Mouse (Mus musculus) forebrain, embryonic 12.5 days (tissue): ENCODE results near the gene Rbpjl. TPM values are rescaled to one million over a fixed set of nuclear protein-coding genes. Genes with fewer than 3 reads are reported as not detected.

ENCODE experiments used
- ATAC-seq: fragments of 200-750 bp; cut with Nextera tagmentation; 2 replicates; pipeline ENCODE4 v1.8.0; 2017; ENCODE audit warnings: moderate TSS enrichment; ENCODE audit not compliant: low FRiP score
- H3K27ac ChIP-seq: fragments of 300-500 bp; sonication (generic); 2 replicates; pipeline ENCODE4 v1.5.1; 2016; ENCODE audit warnings: mild to moderate bottlenecking
- H3K27me3 ChIP-seq: fragments of 300-500 bp; sonication (generic); 2 replicates; pipeline ENCODE4 v1.6.1; 2016; ENCODE audit warnings: mild to moderate bottlenecking
- H3K36me3 ChIP-seq: fragments of 300-500 bp; sonication (generic); replicated peaks from 2 replicates; pipeline ENCODE4 v1.6.1; 2016; ENCODE audit warnings: mild to moderate bottlenecking
- H3K4me1 ChIP-seq: fragments of 300-500 bp; sonication (generic); 2 replicates; pipeline ENCODE4 v1.6.1; 2016
- H3K4me2 ChIP-seq: fragments of 300-500 bp; sonication (generic); 2 replicates; pipeline ENCODE4 v1.6.1; 2016; ENCODE audit warnings: mild to moderate bottlenecking, moderate library complexity
- H3K4me3 ChIP-seq: fragments of 300-500 bp; sonication (generic); replicated peaks from 2 replicates; pipeline ENCODE4 v1.5.1; 2016; ENCODE audit warnings: mild to moderate bottlenecking
- H3K9ac ChIP-seq: fragments of 300-500 bp; sonication (generic); 2 replicates; pipeline ENCODE4 v1.6.1; 2016; ENCODE audit warnings: mild to moderate bottlenecking
- H3K9me3 ChIP-seq: fragments of 300-500 bp; sonication (generic); 2 replicates; pipeline ENCODE4 v1.6.1; 2016
- WGBS: fragments of 180-500 bp; shearing (Covaris S2); methylation state at CpG from one replicate; pipeline ENCODE4 v1.1.7; 2016; 5-methylcytosine and 5-hydroxymethylcytosine counted together
- microRNA-seq: library from miRNA; unstranded; fragments of <30 nt; microRNA quantifications from one replicate; pipeline ENCODE4, GENCODE M21; 2017
- polyA plus RNA-seq: library from polyadenylated mRNA; unstranded; fragments of >200 nt; fragmentation: Nextera tagmentation; extraction: Ambion mirVana; gene quantifications from 2 replicates; pipeline ENCODE4 v1.2.1, GENCODE M21; 2016

Gene Rbpjl
- polyA plus RNA-seq, 1 experiment from 2014 or later: 0.09 TPM

- Histone ChIP-seq H3K27me3 (no peaks in the 10 kb centered on the region), H3K36me3 (no peaks in the 10 kb centered on the region), H3K9me3 (no peaks in the 10 kb centered on the region), H3K9ac (no peak overlapping the region), H3K4me3 (no peak overlapping the region), H3K4me2 (no peak overlapping the region), H3K4me1 (peaks cover 11% of the 10 kb centered on the region; the same call in 1 of the 2 replicates), H3K27ac (no peak overlapping the region)
- 87% methylated on average over 10 of the region's 10 CpGs for WGBS
- ATAC-seq: no peak
Measured at GRCm38 (mm10) chr2:164454846-164455245, 51.9 kb downstream of the Rbpjl start.

GRCm38 (mm10) chr2:164455421-164456190, 52.7 kb downstream of the Rbpjl start:
- ATAC-seq: no peak
- WGBS: 82% methylated on average over 6 of the region's 6 CpGs
- H3K4me3 ChIP-seq: no peak overlapping the region
- H3K4me2 ChIP-seq: no peak overlapping the region
- H3K27ac ChIP-seq: no peak overlapping the region
- no peaks in the 10 kb centered on the region for H3K27me3 ChIP-seq
- no peak overlapping the region for H3K9ac ChIP-seq
- H3K36me3 ChIP-seq: no peaks in the 10 kb centered on the region
- H3K9me3 ChIP-seq: no peaks in the 10 kb centered on the region
- H3K4me1 ChIP-seq: peaks cover 11% of the 10 kb centered on the region; the same call in 1 of the 2 replicates

- Histone ChIP-seq H3K27me3 (no peaks in the 10 kb centered on the region), H3K4me3 (no peak overlapping the region), H3K27ac (no peak overlapping the region), H3K9ac (no peak overlapping the region), H3K36me3 (no peaks in the 10 kb centered on the region), H3K4me1 (peaks cover 11% of the 10 kb centered on the region; the same call in 1 of the 2 replicates), H3K4me2 (peak overlapping the region; percentile 28; the same call in 1 of the 2 replicates), H3K9me3 (no peaks in the 10 kb centered on the region)
- ATAC-seq: no peak
- 87% methylated on average over 1 of the region's 1 CpGs for WGBS
Measured at GRCm38 (mm10) chr2:164456413-164456812, 53.5 kb downstream of the Rbpjl start.

DNA sequence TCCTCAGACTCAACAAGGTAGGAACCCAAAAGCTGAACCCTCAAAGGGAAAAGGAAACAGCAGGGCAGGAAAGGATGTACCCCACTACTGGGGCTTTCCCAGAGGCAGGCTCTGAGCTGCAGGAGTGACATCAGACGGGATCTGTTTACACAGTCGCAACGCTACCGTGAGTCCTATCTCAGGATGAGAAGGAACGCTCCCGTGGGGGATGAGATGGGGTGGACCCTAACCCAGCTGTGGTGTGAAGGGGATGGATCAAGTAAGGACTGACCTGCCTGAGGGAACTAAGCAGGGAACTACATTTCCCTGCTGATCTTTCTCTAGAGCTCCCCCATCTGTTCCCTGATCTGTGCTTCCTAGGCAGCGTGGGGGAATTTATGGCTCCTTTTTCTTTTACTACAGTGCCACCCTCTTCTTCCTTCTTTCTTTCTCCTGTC, 53.9 kb downstream of the Rbpjl start, which contains the start of gene Sys1:
Gene Sys1, plus strand, starts transcription at position 101 of the 437 bp plus-strand sequence.
- no peaks in the 10 kb centered on the region for H3K9me3 ChIP-seq
- no peak for ATAC-seq
- WGBS: 2% methylated on average over 7 of the region's 7 CpGs
- peak within 1 kb of the TSS; percentile 28; the same call in 1 of the 2 replicates for H3K4me2 ChIP-seq
- no peak within 1 kb of the TSS for H3K27ac ChIP-seq
- no peaks in the 10 kb centered on the region for H3K27me3 ChIP-seq
- no peaks in the 10 kb centered on the region for H3K36me3 ChIP-seq
- no peak within 1 kb of the TSS for H3K9ac ChIP-seq
- peaks cover 14% of the 10 kb centered on the region for H3K4me1 ChIP-seq
- no peak within 1 kb of the TSS for H3K4me3 ChIP-seq

DNA sequence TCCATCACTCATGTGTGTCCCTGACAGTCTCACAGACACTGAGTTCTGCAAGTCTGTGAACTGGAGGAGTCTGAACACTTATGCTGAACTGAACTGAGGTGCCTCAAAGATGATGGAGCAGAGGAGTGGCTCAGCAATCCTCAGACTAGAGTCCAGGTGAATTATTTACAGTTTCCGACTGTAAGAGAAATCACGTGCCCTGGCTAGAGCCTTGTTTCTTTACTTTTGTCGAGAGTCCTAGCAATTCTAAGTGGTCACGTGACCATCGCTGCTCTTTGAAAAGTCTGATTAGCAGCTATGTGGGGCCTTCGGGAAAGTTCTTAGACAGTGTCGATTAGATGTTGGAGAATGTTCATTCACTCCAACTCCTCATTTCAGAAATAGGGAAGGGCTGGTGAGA, 55.0 kb downstream of the Rbpjl start:
- H3K4me3 ChIP-seq: no peak overlapping the region
- peaks cover 25% of the 10 kb centered on the region for H3K4me1 ChIP-seq
- no peak for ATAC-seq
- H3K9ac ChIP-seq: no peak overlapping the region
- H3K4me2 ChIP-seq: no peak overlapping the region
- H3K27ac ChIP-seq: no peak overlapping the region
- H3K36me3 ChIP-seq: no peaks in the 10 kb centered on the region; the same call in 1 of the 2 replicates
- 61% methylated on average over 7 of the region's 7 CpGs for WGBS
- no peaks in the 10 kb centered on the region for H3K9me3 ChIP-seq
- no peaks in the 10 kb centered on the region for H3K27me3 ChIP-seq

DNA sequence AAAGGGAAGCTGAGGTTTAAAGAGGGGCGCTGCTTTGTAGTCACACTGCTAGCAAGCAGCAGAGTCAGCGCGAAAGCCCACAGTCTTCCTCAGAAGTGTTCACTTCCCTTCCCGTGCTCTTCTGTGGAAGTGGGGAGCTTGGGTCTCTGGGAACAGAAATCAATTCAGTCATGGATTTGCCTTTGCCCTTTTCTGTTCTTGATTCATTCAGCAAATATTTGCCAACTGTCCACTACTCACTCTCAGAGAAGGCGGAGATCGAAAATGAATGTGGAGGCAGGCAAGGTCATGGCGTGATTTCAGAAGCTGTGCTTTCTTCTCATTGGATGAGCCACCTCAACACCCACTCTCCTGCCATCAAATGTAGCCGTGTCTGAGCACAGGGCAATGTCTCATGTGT, 55.6 kb downstream of the Rbpjl start:
- 92% methylated on average over 8 of the region's 8 CpGs for whole genome bisulfite sequencing
- Histone ChIP-seq H3K4me3 (no peak overlapping the region), H3K4me2 (no peak overlapping the region), H3K9ac (no peak overlapping the region), H3K4me1 (peaks cover 29% of the 10 kb centered on the region), H3K36me3 (peaks cover 6% of the 10 kb centered on the region), H3K9me3 (no peaks in the 10 kb centered on the region), H3K27me3 (no peaks in the 10 kb centered on the region), H3K27ac (no peak overlapping the region)
- no peak for ATAC-seq

- Histone ChIP-seq H3K4me1 (peaks cover 29% of the 10 kb centered on the region), H3K4me3 (peak within 1 kb of the TSS; percentile 88), H3K9me3 (no peaks in the 10 kb centered on the region), H3K36me3 (peaks cover 24% of the 10 kb centered on the region), H3K27ac (peak within 1 kb of the TSS; percentile 94), H3K9ac (peak within 1 kb of the TSS; percentile 74), H3K4me2 (peak within 1 kb of the TSS; percentile 75), H3K27me3 (no peaks in the 10 kb centered on the region)
- under 1% methylated on average over 74 of the region's 79 CpGs for WGBS
- ATAC-seq: peak; percentile 99
Measured at GRCm38 (mm10) chr2:164460745-164461551, 58.0 kb downstream of the Rbpjl start, which contains the start of gene Gm20458. Gene Gm20458, plus strand, starts transcription at chr2:164460967.

Small RNA genes lying within 50 kb of the gene (microRNA-seq; reads per million reads assigned to microRNA genes)
- gene Mir7678: not detected

Other genes starting within 250 kb of the Rbpjl start
- 0.12 and 0.18 TPM in 2 replicates for gene Kcns1, start 232.0 kb upstream of the Rbpjl start, polyA plus RNA-seq
- gene Wfdc5, start 220.4 kb upstream of the Rbpjl start, polyA plus RNA-seq: not detected in 2 replicates
- gene Wfdc12, start 212.5 kb upstream of the Rbpjl start, polyA plus RNA-seq: not detected in 2 replicates
- not detected in 2 replicates for gene Wfdc15a, start 203.0 kb upstream of the Rbpjl start, polyA plus RNA-seq
- gene Wfdc15b, start 181.5 kb upstream of the Rbpjl start, polyA plus RNA-seq: not detected in 2 replicates
- not detected in 2 replicates for gene Svs2, start 164.7 kb upstream of the Rbpjl start, polyA plus RNA-seq
- not detected in 2 replicates for gene Svs3b, start 146.5 kb upstream of the Rbpjl start, polyA plus RNA-seq
- gene Svs4, start 124.7 kb upstream of the Rbpjl start, polyA plus RNA-seq: not detected in 2 replicates
- gene Svs3a, start 113.9 kb upstream of the Rbpjl start, polyA plus RNA-seq: not detected in 2 replicates
- not detected in 2 replicates for gene Svs6, start 86.4 kb upstream of the Rbpjl start, polyA plus RNA-seq
- not detected in 2 replicates for gene Svs5, start 70.4 kb upstream of the Rbpjl start, polyA plus RNA-seq
- 0.41 TPM in 1 of 2 replicates, not detected in the other for gene Slpi, start 14.0 kb upstream of the Rbpjl start, polyA plus RNA-seq
- gene Matn4, start 2.0 kb downstream of the Rbpjl start, polyA plus RNA-seq: 3.3 and 4.0 TPM in 2 replicates
- gene Sdc4, start 40.7 kb downstream of the Rbpjl start, polyA plus RNA-seq: 12.1 and 12.6 TPM in 2 replicates
- gene Sys1, start 53.8 kb downstream of the Rbpjl start, polyA plus RNA-seq: 60.5 and 67.4 TPM in 2 replicates
- 4.7 and 6.2 TPM in 2 replicates for gene Gm20458, start 57.8 kb downstream of the Rbpjl start, polyA plus RNA-seq
- not detected in 2 replicates for gene Trp53tg5, start 70.6 kb downstream of the Rbpjl start, polyA plus RNA-seq
- gene Dbndd2, start 83.0 kb downstream of the Rbpjl start, polyA plus RNA-seq: 4.6 and 4.7 TPM in 2 replicates
- 43.3 and 45.2 TPM in 2 replicates for gene Pigt, start 94.4 kb downstream of the Rbpjl start, polyA plus RNA-seq
- gene Wfdc2, start 159.3 kb downstream of the Rbpjl start, polyA plus RNA-seq: 29.9 and 34.5 TPM in 2 replicates
- gene Spint3, start 170.3 kb downstream of the Rbpjl start, polyA plus RNA-seq: not detected in 2 replicates
- not detected in 2 replicates for gene Wfdc6a, start 182.3 kb downstream of the Rbpjl start, polyA plus RNA-seq
- not detected in 2 replicates for gene Eppin, start 190.5 kb downstream of the Rbpjl start, polyA plus RNA-seq
- gene Wfdc6b, start 210.4 kb downstream of the Rbpjl start, polyA plus RNA-seq: not detected in 2 replicates
- not detected in 2 replicates for gene Wfdc8, start 210.5 kb downstream of the Rbpjl start, polyA plus RNA-seq
- gene Wfdc16, start 235.7 kb downstream of the Rbpjl start, polyA plus RNA-seq: not detected in 2 replicates